Mouse (Mus musculus) retina, postnatal 7 days (tissue): ENCODE measurements around the gene Lsm11.
"Not testable (repeated sequence)": the region's sequence is repeated elsewhere in the genome, so short reads cannot be mapped to it uniquely, and the experiment has no call there.

Experiments
- DNase-seq: peaks from one replicate; pipeline ENCODE4 v3.0.0-alpha.2; 2012; ENCODE audit warnings: low read depth, low spot score

The Lsm11 gene

GRCm38 (mm10) chr11:45883270-45883931, 61.3 kb downstream of the Lsm11 start:
- DNase-seq = no peak

DNA sequence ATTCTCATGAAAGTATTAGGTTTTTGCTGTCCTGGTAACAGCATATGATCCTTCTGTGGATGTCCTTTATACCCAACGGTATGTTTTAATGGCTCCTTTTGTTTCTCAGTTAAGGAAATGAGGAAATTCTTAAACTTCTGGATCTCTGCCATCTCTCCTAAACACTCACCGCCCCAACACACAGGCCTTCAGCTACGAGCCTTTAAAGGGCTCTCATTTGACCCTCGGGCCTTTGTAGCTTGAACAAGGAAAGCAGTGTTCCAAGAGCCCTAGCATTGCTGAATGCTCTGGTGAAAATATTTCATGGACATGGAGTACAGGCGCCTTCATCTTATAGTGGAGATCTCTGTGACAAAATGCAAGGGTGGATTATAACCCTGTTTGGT, 63.1 kb downstream of the Lsm11 start:
- DNase-seq = no peak

DNA sequence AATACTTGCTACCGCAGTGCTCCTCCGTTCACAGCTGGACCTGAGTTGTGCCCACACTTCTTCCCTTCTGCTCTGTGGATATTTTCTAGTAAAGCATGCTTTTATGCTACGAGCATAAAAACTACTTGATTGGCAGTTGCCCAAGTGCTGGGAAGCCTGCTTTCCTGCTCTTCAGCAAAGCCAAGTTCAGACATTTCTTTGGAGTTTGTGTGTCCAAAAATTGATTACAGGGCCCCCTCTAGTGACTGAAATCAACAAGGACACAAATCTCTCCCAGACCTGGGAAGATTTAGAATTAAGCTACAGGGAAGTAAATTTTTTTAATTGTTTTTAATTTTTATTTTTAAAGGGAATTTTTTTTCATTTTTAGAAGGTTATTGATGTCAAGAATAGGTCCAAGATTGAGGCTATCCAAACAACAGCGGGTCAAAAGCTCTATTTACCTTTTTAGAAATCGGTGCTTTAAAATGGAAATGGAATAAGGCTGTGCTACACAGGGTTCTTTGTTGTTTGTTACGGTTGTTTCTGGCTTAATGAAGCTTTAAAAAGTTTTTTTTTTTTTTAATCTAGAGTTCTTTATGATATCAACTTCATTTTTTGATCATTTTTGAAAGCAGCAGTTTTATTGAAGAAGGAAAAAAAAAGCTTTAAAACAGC, 63.6 kb downstream of the Lsm11 start:
- DNase-seq = peak; percentile 23

DNA sequence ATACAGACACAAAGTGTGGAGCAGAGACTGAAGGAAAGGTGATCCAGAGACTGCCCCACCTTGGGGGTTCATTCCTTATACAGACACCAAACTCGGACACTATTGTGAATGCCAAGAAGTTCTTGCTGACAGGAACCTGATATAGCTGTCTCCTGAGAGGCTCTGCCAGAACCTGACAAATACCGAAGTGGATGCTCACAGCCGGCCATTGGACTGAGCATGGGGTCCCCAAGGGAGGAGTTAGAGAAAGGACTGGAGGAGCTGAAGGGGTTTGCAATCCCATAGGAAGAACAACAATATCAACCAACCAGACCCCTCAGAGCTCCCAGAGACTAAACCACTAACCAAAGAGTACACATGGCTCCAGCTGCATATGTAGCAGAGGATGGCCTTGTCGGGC, 65.4 kb downstream of the Lsm11 start:
- not testable (repeated sequence) for DNase-seq
